Mouse (Mus musculus): ENCODE measurements around the gene Sik2.

DNA sequence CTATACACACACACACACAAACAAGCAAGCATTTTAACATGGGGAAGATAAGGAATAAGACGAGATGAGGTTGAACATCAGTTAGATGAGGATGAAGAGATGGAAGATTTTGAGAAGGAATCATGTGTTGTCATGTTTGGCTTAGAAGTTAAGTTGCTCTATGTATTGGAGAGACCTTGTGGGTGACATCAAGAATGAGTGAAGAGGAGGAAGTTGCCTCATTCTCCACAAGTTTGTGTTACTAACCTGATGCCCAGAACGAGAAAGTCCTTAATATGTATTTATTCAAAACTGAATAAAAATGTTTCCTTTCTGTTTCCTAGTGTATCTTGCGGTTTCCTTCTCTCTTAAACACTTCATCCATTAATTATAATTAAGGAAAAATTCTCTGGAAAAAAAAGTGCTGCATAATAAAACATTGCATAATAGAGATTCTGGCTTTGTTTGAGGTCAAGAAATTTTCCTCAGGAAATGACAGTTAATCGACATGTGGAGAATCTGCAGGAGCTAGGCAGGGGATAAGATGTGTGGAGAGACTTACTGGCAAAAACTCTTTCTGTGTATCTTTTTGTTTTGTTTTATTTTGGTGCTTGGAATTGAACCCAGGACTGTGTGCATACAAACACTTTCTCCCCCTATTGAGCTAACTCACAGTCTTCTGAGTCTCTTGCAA lies 12.4 kb upstream of the Sik2 start:
- no peak for TF ChIP-seq CTCF (IDR thresholded peaks at IDR 0.05)
- TF ChIP-seq EP300 (IDR thresholded peaks at IDR 0.05): no peak

All from lung, postnatal 0 days (tissue).